Mouse (Mus musculus) frontal cortex, postnatal 36 days (tissue): ENCODE measurements around the gene Rere.

Experiments used
- DNase-seq, 2 experiments: peaks; one replicate each; pipeline ENCODE4 v3.0.0; 2022; ENCODE audit warnings: low spot score in 2 of 2

Gene Rere

GRCm38 (mm10) chr4:150382504-150382903 is 101.1 kb downstream of the Rere start:
- DNase-seq: no peak

- DNase-seq: no peak
Observed at GRCm38 (mm10) chr4:150384405-150384804, 103.0 kb downstream of the Rere start.

- DNase-seq: no peak
Observed at GRCm38 (mm10) chr4:150384899-150385298, 103.5 kb downstream of the Rere start.

GRCm38 (mm10) chr4:150388518-150388917 is 107.1 kb downstream of the Rere start:
- no peak for DNase-seq

GRCm38 (mm10) chr4:150393607-150394006 is 112.2 kb downstream of the Rere start:
- no peak for DNase-seq

GRCm38 (mm10) chr4:150394091-150394490 is 112.6 kb downstream of the Rere start:
- DNase-seq: no peak

- no peak for DNase-seq
Observed at GRCm38 (mm10) chr4:150396339-150396738, 114.9 kb downstream of the Rere start.

- no peak for DNase-seq
Observed at GRCm38 (mm10) chr4:150396826-150397620, 115.6 kb downstream of the Rere start.

- no peak for DNase-seq
Observed at GRCm38 (mm10) chr4:150399032-150399431, 117.6 kb downstream of the Rere start.

GRCm38 (mm10) chr4:150401830-150402607 is 120.6 kb downstream of the Rere start:
- DNase-seq: no peak

GRCm38 (mm10) chr4:150402608-150402985 is 121.2 kb downstream of the Rere start:
- no peak for DNase-seq

- DNase-seq: no peak
Observed at GRCm38 (mm10) chr4:150403941-150404340, 122.5 kb downstream of the Rere start.

GRCm38 (mm10) chr4:150404583-150404982 is 123.1 kb downstream of the Rere start:
- no peak for DNase-seq

- no peak for DNase-seq
Observed at GRCm38 (mm10) chr4:150405786-150406185, 124.3 kb downstream of the Rere start.

GRCm38 (mm10) chr4:150406320-150406719 is 124.9 kb downstream of the Rere start:
- DNase-seq: no peak

GRCm38 (mm10) chr4:150406821-150407220 is 125.4 kb downstream of the Rere start:
- DNase-seq: no peak

- DNase-seq: no peak
Observed at GRCm38 (mm10) chr4:150414296-150414695, 132.8 kb downstream of the Rere start.

- no peak for DNase-seq
Observed at GRCm38 (mm10) chr4:150414759-150415158, 133.3 kb downstream of the Rere start.

GRCm38 (mm10) chr4:150415227-150415969 is 134.0 kb downstream of the Rere start:
- DNase-seq: no peak

- DNase-seq: no peak
Observed at GRCm38 (mm10) chr4:150420576-150421263, 139.3 kb downstream of the Rere start.

GRCm38 (mm10) chr4:150426098-150426879 is 144.8 kb downstream of the Rere start:
- DNase-seq: no peak
